Mouse (Mus musculus): ENCODE measurements around the gene Gm1110.
"Not testable (repeated sequence)": the region's sequence is repeated elsewhere in the genome, so short reads cannot be mapped to it uniquely, and the experiment has no call there.

Gm1110 gene

GRCm38 (mm10) chr9:26922909-26923526 lies at the start of gene Gm1110:
TSS of gene Gm1110 (minus strand) at chr9:26923111.
- no peak for ATAC-seq (ENCODE audit: insufficient number of reproducible peaks, low FRiP score, low TSS enrichment)

- ATAC-seq (ENCODE audit: insufficient number of reproducible peaks, low FRiP score, low TSS enrichment): no peak
Observed at GRCm38 (mm10) chr9:26947790-26948189, 24.9 kb upstream of the Gm1110 start.

- no peak for ATAC-seq (ENCODE audit: insufficient number of reproducible peaks, low FRiP score, low TSS enrichment)
Observed at GRCm38 (mm10) chr9:26924146-26924545, 1.2 kb upstream of the Gm1110 start.

- no peak for ATAC-seq (ENCODE audit: insufficient number of reproducible peaks, low FRiP score, low TSS enrichment)
Observed at GRCm38 (mm10) chr9:26919778-26920177, 3.1 kb downstream of the Gm1110 start.

DNA sequence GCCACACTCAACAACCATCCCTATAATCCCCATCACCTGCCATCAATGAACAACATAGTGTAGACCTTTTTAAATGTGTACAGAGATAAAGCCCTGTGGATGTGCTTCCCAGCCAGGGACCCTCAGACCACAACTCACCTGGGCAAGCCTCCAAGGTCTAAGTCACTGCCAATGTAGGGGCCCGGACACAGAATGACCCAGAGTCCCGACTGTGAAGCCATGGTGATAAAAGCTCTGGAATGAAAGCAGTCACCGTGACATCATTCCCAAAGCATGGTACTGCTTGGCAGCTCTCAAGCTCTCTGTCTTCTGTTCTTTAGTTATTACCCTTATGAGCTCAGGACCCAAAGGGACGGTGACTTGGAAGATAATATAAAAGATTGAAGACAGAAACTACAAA lies 9.8 kb downstream of the Gm1110 start:
- no peak for ATAC-seq (ENCODE audit: insufficient number of reproducible peaks, low FRiP score, low TSS enrichment)

- ATAC-seq (ENCODE audit: insufficient number of reproducible peaks, low FRiP score, low TSS enrichment): no peak
Observed at GRCm38 (mm10) chr9:26911251-26911650, 11.7 kb downstream of the Gm1110 start.

DNA sequence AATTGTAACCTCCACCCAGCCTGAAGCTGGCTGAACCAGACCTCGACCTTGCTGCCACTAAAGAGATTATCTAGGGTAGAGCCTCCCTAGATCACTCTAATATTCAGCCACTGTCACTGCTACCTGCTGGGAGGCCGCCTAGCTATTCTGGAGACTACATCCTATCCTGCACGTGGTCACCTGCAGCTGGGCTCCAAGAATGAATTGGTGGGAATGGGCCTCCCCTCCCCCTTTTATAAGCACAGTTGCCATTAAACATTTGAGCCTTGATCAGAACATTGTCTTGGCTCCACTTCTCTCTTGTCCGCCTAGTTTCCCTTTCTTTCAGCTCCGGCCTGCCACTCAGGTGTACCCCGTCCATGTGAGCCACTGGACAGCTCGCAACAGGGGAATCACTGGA lies 53.1 kb downstream of the Gm1110 start:
- not testable (repeated sequence) for ATAC-seq (ENCODE audit: insufficient number of reproducible peaks, low FRiP score, low TSS enrichment)

- ATAC-seq (ENCODE audit: insufficient number of reproducible peaks, low FRiP score, low TSS enrichment): no peak
Observed at GRCm38 (mm10) chr9:26860751-26861150, 62.2 kb downstream of the Gm1110 start, which contains the start of gene Glb1l3. TSS of gene Glb1l3 (minus strand) at chr9:26860890.

DNA sequence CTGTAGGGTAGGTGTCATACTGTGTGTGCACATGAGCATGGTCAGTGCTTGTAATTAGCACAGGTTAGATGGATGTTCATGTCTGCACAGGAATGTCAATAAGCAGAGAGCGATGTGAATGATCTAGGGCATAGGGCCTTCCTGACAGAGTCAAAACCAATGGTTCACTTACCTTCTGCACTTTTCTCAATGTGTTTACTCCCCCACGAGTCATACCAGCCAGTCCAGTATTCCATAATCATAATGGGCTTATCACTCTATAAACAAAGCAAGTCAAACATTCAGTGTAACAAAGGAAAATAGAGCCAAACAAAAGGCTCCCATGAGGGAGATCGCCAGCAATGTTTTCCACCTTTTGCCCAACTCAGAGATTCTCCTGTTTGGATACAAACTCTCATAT lies 91.8 kb downstream of the Gm1110 start:
- ATAC-seq (ENCODE audit: insufficient number of reproducible peaks, low FRiP score, low TSS enrichment): no peak

Measured in cerebellum, adult (tissue).